Mouse (Mus musculus) E14TG2a.4 (cell line): ENCODE data around the gene Hjurp.
"Not testable (repeated sequence)": the region's sequence is repeated elsewhere in the genome, so short reads cannot be mapped to it uniquely, and the experiment has no call there.

Experiments used
- H3K27me3 ChIP-seq: 2 replicates; pipeline ENCODE4 v1.6.1; 2014; ENCODE audit warnings: low read length, control low read depth; ENCODE audit not compliant: insufficient read depth
- H3K36me3 ChIP-seq: 2 replicates; pipeline ENCODE4 v1.6.1; 2014; ENCODE audit warnings: low read length, control low read depth; ENCODE audit not compliant: insufficient read depth
- H3K4me1 ChIP-seq: replicated peaks from 2 replicates; pipeline ENCODE4 v1.6.1; 2014; ENCODE audit warnings: low read depth, low read length, control low read depth
- H3K4me3 ChIP-seq: replicated peaks from 2 replicates; pipeline ENCODE4 v1.5.1; 2014; ENCODE audit warnings: mild to moderate bottlenecking, low read length
- H3K9me3 ChIP-seq: 2 replicates; pipeline ENCODE4 v1.6.1; 2014; ENCODE audit warnings: low read length, control low read depth
- CTCF ChIP-seq: conservative IDR thresholded peaks from 2 replicates; pipeline ENCODE4 v1.5.1; 2014; ENCODE audit warnings: low read length
- NANOG ChIP-seq: IDR thresholded peaks from 2 replicates; pipeline ENCODE4 v1.6.1; 2014; ENCODE audit warnings: borderline replicate concordance, low read length, mixed read lengths
- POU5F1 ChIP-seq: IDR thresholded peaks from 2 replicates; pipeline ENCODE4 v1.6.1; 2014; ENCODE audit warnings: low read length, borderline replicate concordance

Hjurp gene

DNA sequence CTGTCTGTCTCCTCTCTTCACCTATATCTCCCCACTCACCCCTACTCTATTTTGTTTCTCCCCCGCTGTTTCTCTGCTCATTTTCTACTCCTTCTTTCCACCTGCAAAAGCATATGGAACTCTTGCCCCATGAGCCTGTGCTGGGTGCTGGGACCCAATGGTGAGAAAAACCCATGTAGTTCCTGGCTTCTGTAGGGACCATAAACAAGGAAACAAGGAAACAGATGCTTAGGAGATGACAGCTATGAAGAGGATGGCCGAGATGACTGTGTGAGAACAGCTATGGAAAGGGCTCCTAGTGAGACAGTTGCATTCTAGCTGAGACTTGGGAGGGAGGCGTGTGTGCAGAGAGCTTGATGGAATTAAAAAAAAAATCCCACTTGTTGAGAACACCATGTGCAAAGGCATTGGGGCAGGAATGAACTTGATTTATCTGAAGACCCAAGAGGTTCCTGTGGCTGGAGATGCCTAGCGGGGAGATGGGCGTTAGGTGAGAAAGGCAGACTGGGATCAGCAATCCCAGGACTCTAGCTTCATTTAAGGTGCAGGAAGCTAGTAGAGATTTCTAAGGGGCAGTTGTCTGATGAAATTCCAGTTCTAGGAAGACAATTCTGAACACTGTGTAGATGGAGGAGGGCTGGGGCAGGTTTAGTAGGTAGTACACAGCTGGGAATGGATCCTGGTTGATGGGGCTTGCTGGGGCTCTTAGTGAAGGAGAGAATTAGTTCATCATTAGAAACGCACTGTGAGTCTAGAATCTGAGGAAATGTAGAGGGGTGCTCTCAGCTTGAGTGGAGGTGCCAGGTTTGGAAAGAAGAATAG, 46.2 kb downstream of the Hjurp start:
- Histone ChIP-seq H3K27me3 (peaks cover 20% of the 10 kb centered on the region; the same call in 1 of the 2 replicates), H3K9me3 (peaks cover 31% of the 10 kb centered on the region), H3K4me1 (no peaks in the 10 kb centered on the region), H3K4me3 (no peak overlapping the region), H3K36me3 (no peaks in the 10 kb centered on the region)
- TF ChIP-seq NANOG = no peak
- TF ChIP-seq CTCF = no peak
- no peak for TF ChIP-seq POU5F1

DNA sequence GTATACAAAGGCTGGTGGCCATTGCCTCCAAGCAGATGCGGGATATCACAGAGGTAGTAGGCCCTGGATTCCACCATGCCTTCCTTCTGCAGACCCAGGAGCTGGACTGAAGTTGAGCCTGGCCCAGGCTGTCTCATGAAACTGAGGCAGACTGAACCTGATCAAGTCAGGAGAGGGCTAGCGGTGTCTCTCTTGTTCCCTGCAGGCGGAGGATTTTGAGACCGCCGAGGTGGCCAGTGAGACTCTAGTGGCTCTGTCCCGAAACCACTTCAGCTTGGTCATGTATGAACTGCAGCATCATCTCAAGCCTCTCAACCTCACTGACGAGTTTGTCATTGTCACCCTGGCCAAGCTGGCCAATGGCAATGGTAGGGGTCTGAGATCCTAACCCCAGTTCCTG, 47.0 kb downstream of the Hjurp start:
- no peaks in the 10 kb centered on the region for H3K4me1 ChIP-seq
- H3K4me3 ChIP-seq = no peak overlapping the region
- H3K9me3 ChIP-seq = peaks cover 24% of the 10 kb centered on the region
- peaks cover 20% of the 10 kb centered on the region; the same call in 1 of the 2 replicates for H3K27me3 ChIP-seq
- TF ChIP-seq CTCF (no peak), POU5F1 (no peak), NANOG (no peak)
- no peaks in the 10 kb centered on the region for H3K36me3 ChIP-seq

DNA sequence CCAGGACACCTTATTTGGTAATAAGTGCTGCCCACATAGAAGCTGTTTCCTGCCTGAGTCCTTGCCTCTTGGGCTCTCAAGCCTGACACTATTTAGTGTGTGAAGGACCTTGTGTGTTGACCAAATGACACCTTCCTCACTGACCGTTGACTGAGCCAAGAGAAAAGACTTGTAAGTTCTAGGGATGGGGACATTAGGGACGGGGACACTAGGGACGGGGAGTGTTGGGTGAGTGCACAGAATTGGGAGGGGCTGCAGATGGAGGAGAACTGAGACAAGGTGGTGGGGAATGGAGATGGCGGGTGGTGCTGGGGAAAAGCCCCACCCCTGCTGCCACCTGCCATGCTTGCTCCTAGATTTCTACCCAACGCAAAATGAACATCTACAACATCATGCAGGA, 47.4 kb downstream of the Hjurp start:
- peaks cover 17% of the 10 kb centered on the region; the same call in 1 of the 2 replicates for H3K27me3 ChIP-seq

DNA sequence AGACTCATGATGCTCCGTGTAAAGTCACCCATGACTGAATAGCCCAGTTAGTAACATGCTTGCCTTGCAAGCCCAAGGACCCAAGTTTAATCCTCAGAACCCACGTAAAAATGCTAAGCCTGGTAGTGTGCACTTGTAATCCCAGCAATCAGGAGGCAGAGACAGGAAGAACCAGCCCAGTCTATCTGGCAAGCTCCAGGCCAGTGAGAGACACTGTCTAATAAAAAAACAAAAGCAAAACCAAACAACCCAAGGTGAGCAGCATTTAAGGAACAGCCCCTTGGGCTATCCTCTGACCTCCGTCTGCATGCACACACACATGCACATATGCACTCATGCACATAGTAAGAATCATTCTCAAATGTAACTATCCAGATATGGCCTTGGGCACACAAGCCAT, 47.9 kb downstream of the Hjurp start:
- H3K27me3 ChIP-seq = peaks cover 15% of the 10 kb centered on the region; the same call in 1 of the 2 replicates
- H3K4me3 ChIP-seq = no peak overlapping the region
- H3K4me1 ChIP-seq = no peaks in the 10 kb centered on the region
- no peaks in the 10 kb centered on the region for H3K36me3 ChIP-seq
- H3K9me3 ChIP-seq = peaks cover 16% of the 10 kb centered on the region; the same call in 1 of the 2 replicates
- TF ChIP-seq CTCF (no peak), POU5F1 (no peak), NANOG (no peak)

More for the DNA sequence above, 47.4 kb downstream of the Hjurp start:
- TF ChIP-seq NANOG (no peak), CTCF (no peak), POU5F1 (no peak)
- H3K9me3 ChIP-seq = peaks cover 20% of the 10 kb centered on the region
- no peaks in the 10 kb centered on the region for H3K36me3 ChIP-seq
- H3K4me3 ChIP-seq = no peak overlapping the region
- no peaks in the 10 kb centered on the region for H3K4me1 ChIP-seq

DNA sequence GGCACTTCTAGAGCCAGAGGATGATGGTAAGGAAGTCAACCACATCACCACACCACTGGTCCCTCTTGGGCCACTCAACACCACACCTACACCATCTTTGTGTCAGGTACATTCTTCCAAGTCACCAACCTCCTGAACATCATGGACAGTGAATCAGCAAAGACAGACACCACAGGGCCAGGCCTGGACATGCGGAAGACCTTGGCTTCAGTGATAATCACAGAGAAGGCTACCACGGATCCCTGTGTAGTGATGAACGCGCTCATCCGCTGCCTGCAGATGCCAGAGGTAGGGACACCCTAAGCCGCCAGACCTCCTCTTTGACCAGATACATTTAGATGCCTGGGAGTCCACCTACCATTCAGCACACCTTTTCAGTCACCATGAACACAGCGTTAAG, 49.3 kb downstream of the Hjurp start:
- H3K4me3 ChIP-seq = no peak overlapping the region
- TF ChIP-seq POU5F1 (no peak), CTCF (no peak), NANOG (no peak)
- peaks cover 16% of the 10 kb centered on the region; the same call in 1 of the 2 replicates for H3K9me3 ChIP-seq
- no peaks in the 10 kb centered on the region for H3K4me1 ChIP-seq
- peaks cover 12% of the 10 kb centered on the region; the same call in 1 of the 2 replicates for H3K27me3 ChIP-seq
- no peaks in the 10 kb centered on the region for H3K36me3 ChIP-seq

DNA sequence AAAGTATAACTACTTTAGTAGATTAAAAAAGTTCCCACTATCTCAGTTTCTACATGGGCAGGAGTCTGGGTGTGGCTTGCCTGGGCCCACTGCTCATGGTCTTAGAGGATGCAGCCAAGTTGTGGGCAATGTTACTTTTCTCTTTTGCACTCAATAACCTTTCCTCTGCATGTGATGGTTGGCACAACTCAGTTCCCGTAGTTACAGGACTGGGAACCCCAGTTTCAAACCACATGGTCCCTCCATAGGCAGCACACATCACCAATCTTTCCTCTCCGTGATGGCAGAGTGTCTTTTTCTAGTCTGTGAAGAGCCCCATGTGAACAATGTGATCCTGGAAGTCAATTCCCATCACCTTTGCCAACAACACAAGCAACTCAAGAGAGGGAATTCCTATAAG, 50.0 kb downstream of the Hjurp start:
- Histone ChIP-seq H3K27me3 (0 out of 2 replicates have a peak, but pooled peaks cover 10% of the 10 kb centered on the region), H3K36me3 (no peaks in the 10 kb centered on the region), H3K4me3 (no peak overlapping the region), H3K9me3 (peaks cover 12% of the 10 kb centered on the region; the same call in 1 of the 2 replicates), H3K4me1 (no peaks in the 10 kb centered on the region)
- TF ChIP-seq POU5F1 (no peak), CTCF (no peak), NANOG (no peak)

DNA sequence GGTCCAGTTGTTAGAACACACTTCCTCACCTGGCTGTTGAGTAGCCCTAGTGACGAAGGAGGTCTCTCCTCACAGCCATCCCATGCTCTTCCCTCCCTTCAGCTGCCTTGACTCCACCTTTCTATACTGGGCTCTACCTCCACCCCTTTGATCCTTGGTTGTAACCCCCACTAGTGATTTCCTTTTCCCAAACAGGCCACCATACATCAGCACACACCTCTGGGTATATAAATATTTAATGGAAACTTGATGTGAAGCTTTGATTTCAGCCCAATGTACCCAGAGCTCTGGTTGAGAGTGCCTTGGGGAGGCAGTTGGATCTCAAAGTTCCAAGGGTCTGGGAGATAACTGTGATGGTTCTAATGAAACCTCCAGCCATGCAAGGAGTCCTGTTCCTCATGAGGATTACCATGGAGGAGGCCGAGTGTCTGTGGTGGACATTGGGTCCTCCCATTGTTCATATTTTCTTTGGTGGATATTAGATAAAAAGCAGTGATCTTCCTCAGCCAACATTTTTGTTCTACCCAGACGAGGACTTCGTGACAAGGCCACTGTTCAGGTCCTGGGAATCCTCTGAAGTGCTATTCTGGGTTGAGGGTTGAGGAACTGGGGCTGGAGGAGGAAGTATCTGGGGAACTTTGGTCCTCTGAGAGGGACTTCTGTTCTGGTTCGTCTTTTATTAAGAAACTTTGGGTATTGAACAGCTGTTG, 50.6 kb downstream of the Hjurp start, which contains the start of gene Mroh2a:
Gene Mroh2a, plus strand, starts transcription at position 317 of the 710 bp plus-strand sequence.
- Histone ChIP-seq H3K4me1 (no peaks in the 10 kb centered on the region), H3K9me3 (peaks cover 8% of the 10 kb centered on the region; the same call in 1 of the 2 replicates), H3K27me3 (0 out of 2 replicates have a peak, but pooled peaks cover 7% of the 10 kb centered on the region), H3K36me3 (no peaks in the 10 kb centered on the region), H3K4me3 (no peak within 1 kb of the TSS)
- no peak for TF ChIP-seq POU5F1
- no peak for TF ChIP-seq CTCF
- TF ChIP-seq NANOG = no peak

DNA sequence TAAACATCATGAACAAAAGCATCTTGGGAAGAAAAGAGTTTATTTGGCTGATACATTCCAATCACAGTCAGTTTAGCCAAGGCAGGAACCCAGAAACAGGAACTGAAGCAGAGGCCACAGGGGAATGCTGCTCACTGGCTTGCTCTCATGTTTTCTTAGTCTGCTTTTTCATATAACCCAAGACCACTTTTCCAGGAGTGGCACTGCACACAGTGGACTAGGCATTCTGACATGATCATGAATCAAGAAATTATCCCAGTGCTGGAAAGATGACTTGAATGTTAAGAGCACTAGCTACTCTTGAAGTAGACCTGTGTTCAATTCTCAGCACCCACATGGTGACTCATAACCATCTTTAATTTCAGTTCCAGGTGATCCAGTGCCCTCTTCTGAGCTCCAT, 51.7 kb downstream of the Hjurp start:
- 0 out of 2 replicates have a peak, but pooled peaks cover 6% of the 10 kb centered on the region for H3K9me3 ChIP-seq
- 0 out of 2 replicates have a peak, but pooled peaks cover 3% of the 10 kb centered on the region for H3K27me3 ChIP-seq
- TF ChIP-seq CTCF (no peak), POU5F1 (no peak), NANOG (no peak)
- no peaks in the 10 kb centered on the region for H3K4me1 ChIP-seq
- H3K4me3 ChIP-seq = no peak overlapping the region
- H3K36me3 ChIP-seq = no peaks in the 10 kb centered on the region

DNA sequence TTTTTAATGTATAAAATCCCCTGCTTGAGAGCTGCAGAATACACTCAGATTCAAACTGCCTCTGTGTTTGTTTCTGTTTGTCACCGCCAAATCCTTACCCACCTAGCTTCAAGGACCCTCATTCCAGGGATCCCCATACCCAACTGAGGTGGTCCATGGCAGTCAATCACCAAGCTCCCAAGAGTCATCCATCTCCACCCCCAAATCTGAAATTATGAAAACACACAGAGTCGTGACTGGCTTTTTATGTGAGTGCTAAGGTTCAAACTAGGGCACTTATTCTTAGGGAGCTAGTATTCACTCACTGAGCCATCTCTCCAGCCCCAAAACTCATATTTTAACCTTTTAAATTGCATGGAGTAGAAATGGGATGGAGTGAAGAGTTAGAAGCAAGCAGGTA, 52.1 kb downstream of the Hjurp start:
- H3K9me3 ChIP-seq, H3K27me3 ChIP-seq, H3K36me3 ChIP-seq, H3K4me3 ChIP-seq, H3K4me1 ChIP-seq: not testable (repeated sequence)
